Mouse (Mus musculus): ENCODE data around the gene Pomgnt1. TPM values are rescaled to one million over a fixed set of nuclear protein-coding genes. Genes with fewer than 3 reads are reported as not detected.

The Pomgnt1 gene
- total and polyA plus RNA-seq, 3 experiments: 33.0 to 40.7 (median 40.2) TPM

DNA sequence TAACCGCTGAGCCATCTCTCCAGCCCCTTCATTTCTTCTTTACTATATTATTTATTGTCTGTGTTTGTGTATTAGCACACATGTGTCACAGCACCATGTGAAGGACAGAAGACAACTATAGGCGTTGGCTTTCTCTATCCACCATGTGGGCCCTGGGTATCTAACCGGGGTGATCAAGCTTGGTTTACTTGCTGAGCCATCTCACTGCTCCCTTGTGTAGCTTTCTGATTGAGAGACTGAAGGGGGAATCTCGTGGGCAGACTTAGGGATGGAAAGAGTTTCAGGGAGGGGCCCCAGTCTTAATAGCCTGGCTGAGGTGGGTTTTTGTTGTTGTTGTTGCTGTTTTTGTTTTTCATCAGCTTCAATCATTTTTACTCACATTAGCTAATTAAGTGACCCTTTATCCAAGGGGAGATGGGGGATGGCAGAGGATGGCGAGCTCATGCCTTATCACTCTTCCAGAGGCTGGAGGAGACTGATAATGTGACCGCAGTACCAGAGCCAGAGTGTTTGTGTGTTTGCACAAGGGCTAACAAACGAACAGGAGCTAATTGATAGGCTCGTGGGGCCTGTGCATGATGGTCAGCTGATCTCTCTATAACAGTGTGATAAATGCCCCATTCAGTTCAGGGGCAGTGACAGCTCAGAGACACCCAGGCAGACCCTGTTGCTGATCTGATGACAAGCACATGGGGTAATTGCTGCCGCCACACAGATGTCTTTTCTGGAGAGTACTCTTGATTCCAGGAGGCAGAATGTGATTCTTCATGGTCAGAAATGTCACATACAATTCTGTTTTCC lies 70.1 kb downstream of the Pomgnt1 start:
- Histone ChIP-seq H3K4me3 (replicated peaks in 1 of 3; ENCODE audit: low read depth in 2 of 3, low read length in 2 of 3, poor library complexity in 1 of 3) (no peak overlapping the region), H3K4me1 (ENCODE audit: control insufficient read depth in 1 of 2, insufficient read depth in 2 of 2) (no peaks in the 10 kb centered on the region), H3K36me3 (replicated peaks in 1 of 2; ENCODE audit: control insufficient read depth in 1 of 2, insufficient read depth in 1 of 2, low read length in 1 of 2) (no peaks in the 10 kb centered on the region), H3K27me3 (replicated peaks) (no peaks in the 10 kb centered on the region), H3K4me2 (ENCODE audit: insufficient read depth, low read depth, poor library complexity, severe bottlenecking) (no peak overlapping the region), H3K9ac (ENCODE audit: insufficient read depth, low read depth) (no peak overlapping the region), H3K79me2 (replicated peaks; ENCODE audit: control insufficient read depth, extremely low read depth, insufficient read depth, poor library complexity, severe bottlenecking) (no peaks in the 10 kb centered on the region), H3K9me3 (replicated peaks; ENCODE audit: low read length) (no peaks in the 10 kb centered on the region), H3K27ac (ENCODE audit: insufficient read depth, low read depth) (no peak overlapping the region)
- DNase-seq (ENCODE audit: extremely low read depth): no peak
- TF ChIP-seq NRF1 (IDR thresholded peaks at IDR 0.05; ENCODE audit: low read depth, low read length) (no peak), ETS1 (conservative IDR thresholded peaks at IDR 0.05; ENCODE audit: low read depth, low read length) (no peak), ZMIZ1 (IDR thresholded peaks at IDR 0.05; ENCODE audit: low read depth, low read length) (no peak), JUN (IDR thresholded peaks at IDR 0.05; ENCODE audit: insufficient read depth, low read depth, low read length) (no peak), PAX5 (IDR thresholded peaks at IDR 0.05; ENCODE audit: low read length) (no peak), CTCF (conservative IDR thresholded peaks at IDR 0.05 in 1 of 2, IDR thresholded peaks at IDR 0.05 in 1 of 2; ENCODE audit: low read depth in 2 of 2, low read length in 2 of 2) (no peak), MXI1 (IDR thresholded peaks at IDR 0.05; ENCODE audit: low read depth, low read length) (no peak), KAT2A (IDR thresholded peaks at IDR 0.05; ENCODE audit: insufficient replicate concordance, low read length) (no peak), UBTF (IDR thresholded peaks at IDR 0.05; ENCODE audit: low read depth, low read length) (no peak), USF2 (conservative IDR thresholded peaks at IDR 0.05; ENCODE audit: low read depth, low read length) (no peak), ZKSCAN1 (IDR thresholded peaks at IDR 0.05; ENCODE audit: borderline replicate concordance, low read depth, low read length) (no peak), USF1 (IDR thresholded peaks at IDR 0.05; ENCODE audit: low read depth, low read length) (no peak), SMC3 (IDR thresholded peaks at IDR 0.05; ENCODE audit: low read depth, low read length) (no peak), TBP (conservative IDR thresholded peaks at IDR 0.05; ENCODE audit: low read depth, low read length) (no peak)
- in situ Hi-C loops (cut with MboI; ENCODE audit: low pct_ligation_motif_present, low pct_unique_long_range_greater_than_20kb, low sequenced_read_pairs) (no loop called here), dilution Hi-C loops (cut with MboI; ENCODE audit: extremely low pct_ligation_motif_present, extremely low pct_unique_long_range_greater_than_20kb, low sequenced_read_pairs) (no loop called here)

DNA sequence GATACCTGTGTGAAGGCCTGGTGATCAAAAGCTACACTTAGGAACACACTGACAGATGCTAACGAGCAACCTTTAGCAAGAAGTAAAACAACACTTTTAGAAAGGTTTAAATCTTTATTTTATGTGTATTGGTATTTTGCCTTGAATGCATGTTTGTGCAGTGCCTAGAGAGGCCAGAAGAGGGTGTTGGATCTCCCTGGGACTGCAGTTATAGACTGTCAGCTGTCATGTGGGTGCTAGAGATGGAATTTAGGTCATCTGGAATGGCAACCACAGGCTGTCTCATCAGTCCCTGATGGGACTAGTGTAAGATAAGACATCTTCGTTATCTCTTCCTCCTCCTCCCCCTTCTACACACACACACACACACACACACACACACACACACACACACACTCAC lies 74.8 kb downstream of the Pomgnt1 start:
- Histone ChIP-seq H3K27ac (ENCODE audit: insufficient read depth, low read depth) (no peak overlapping the region), H3K9ac (ENCODE audit: insufficient read depth, low read depth) (no peak overlapping the region), H3K9me3 (replicated peaks; ENCODE audit: low read length) (no peaks in the 10 kb centered on the region), H3K27me3 (replicated peaks) (no peaks in the 10 kb centered on the region), H3K4me3 (replicated peaks in 1 of 3; ENCODE audit: low read depth in 2 of 3, low read length in 2 of 3, poor library complexity in 1 of 3) (no peak overlapping the region), H3K79me2 (replicated peaks; ENCODE audit: control insufficient read depth, extremely low read depth, insufficient read depth, poor library complexity, severe bottlenecking) (no peaks in the 10 kb centered on the region), H3K4me1 (ENCODE audit: control insufficient read depth in 1 of 2, insufficient read depth in 2 of 2) (no peaks in the 10 kb centered on the region), H3K36me3 (replicated peaks in 1 of 2; ENCODE audit: control insufficient read depth in 1 of 2, insufficient read depth in 1 of 2, low read length in 1 of 2) (no peaks in the 10 kb centered on the region), H3K4me2 (ENCODE audit: insufficient read depth, low read depth, poor library complexity, severe bottlenecking) (no peak overlapping the region)
- in situ Hi-C loops (cut with MboI; ENCODE audit: low pct_ligation_motif_present, low pct_unique_long_range_greater_than_20kb, low sequenced_read_pairs): no loop called here
- no peak for DNase-seq (ENCODE audit: extremely low read depth)
- TF ChIP-seq MYC (IDR thresholded peaks at IDR 0.05; ENCODE audit: low read depth, low read length) (no peak), RAD21 (IDR thresholded peaks at IDR 0.05; ENCODE audit: low read depth, low read length) (peak; percentile 25), MEF2A (IDR thresholded peaks at IDR 0.05; ENCODE audit: borderline replicate concordance, low read depth, low read length) (no peak), MAX (IDR thresholded peaks at IDR 0.05; ENCODE audit: low read length) (no peak), ELF1 (IDR thresholded peaks at IDR 0.05; ENCODE audit: low read depth, low read length) (no peak), EP300 (IDR thresholded peaks at IDR 0.05; ENCODE audit: low read length) (no peak), BHLHE40 (IDR thresholded peaks at IDR 0.05; ENCODE audit: low read depth, low read length) (no peak), POLR2AphosphoS2 (IDR thresholded peaks at IDR 0.05; ENCODE audit: low read depth, low read length) (no peak), ZMIZ1 (IDR thresholded peaks at IDR 0.05; ENCODE audit: low read depth, low read length) (no peak), CHD2 (IDR thresholded peaks at IDR 0.05; ENCODE audit: low read length) (no peak), KAT2A (IDR thresholded peaks at IDR 0.05; ENCODE audit: insufficient replicate concordance, low read length) (no peak), CTCF (conservative IDR thresholded peaks at IDR 0.05 in 1 of 2, IDR thresholded peaks at IDR 0.05 in 1 of 2; ENCODE audit: low read depth in 2 of 2, low read length in 2 of 2) (peak; percentile 10 to 42; a peak in 2 of 4 replicates), NRF1 (IDR thresholded peaks at IDR 0.05; ENCODE audit: low read depth, low read length) (no peak), ZC3H11A (IDR thresholded peaks at IDR 0.05; ENCODE audit: low read depth, low read length) (no peak), ZNF384 (IDR thresholded peaks at IDR 0.05; ENCODE audit: low read depth, low read length) (no peak), SMC3 (IDR thresholded peaks at IDR 0.05; ENCODE audit: low read depth, low read length) (peak; percentile 13; the same call in 1 of the 2 replicates), POLR2A (IDR thresholded peaks at IDR 0.05; ENCODE audit: low read depth, low read length) (no peak), GABPA (IDR thresholded peaks at IDR 0.05; ENCODE audit: insufficient replicate concordance, low read depth, low read length) (no peak)
- dilution Hi-C loops (cut with MboI; ENCODE audit: extremely low pct_ligation_motif_present, extremely low pct_unique_long_range_greater_than_20kb, low sequenced_read_pairs): no loop called here

Measured in CH12.LX (cell line).